Mouse (Mus musculus) olfactory bulb, adult 2 months (tissue): ENCODE data around the gene Myrip.

Source experiments
- CTCF ChIP-seq: fragments of 200-500 bp; IDR thresholded peaks from 2 replicates; pipeline ENCODE4 v1.5.1; 2012; ENCODE audit warnings: low read depth, mild to moderate bottlenecking, low read length, moderate library complexity; ENCODE audit not compliant: insufficient read depth
- POLR2A ChIP-seq: fragments of 200-500 bp; IDR thresholded peaks from 2 replicates; pipeline ENCODE4 v1.6.1; 2012; ENCODE audit warnings: mild to moderate bottlenecking, low read depth, low read length, moderate library complexity; ENCODE audit not compliant: insufficient read depth

DNA sequence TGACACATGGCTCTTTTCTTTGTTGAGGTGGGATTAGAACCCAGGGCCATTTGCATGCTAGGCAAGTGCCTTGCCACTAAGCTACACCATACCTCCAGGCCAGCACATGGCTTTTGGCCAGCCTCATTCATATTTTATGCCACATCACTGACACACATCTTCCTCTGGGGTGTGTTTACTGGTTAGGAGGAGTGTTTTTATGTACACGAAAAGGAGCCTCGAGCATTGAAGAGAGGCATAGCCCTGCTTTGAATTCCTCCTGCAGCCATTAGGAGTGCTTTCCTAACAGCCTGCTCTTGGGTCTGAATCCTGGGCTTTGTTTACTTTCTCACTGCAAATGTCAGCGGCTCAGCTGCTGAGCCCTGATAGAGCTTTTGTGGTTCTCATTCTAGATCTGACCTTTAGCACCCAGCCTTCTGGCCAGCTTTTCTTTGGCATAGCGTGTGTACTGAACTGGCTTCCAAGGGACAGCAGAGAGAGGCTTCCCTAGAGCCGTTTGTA, 44.4 kb downstream of the Myrip start:
- TF ChIP-seq POLR2A (no peak), CTCF (no peak)
